Mouse (Mus musculus): ENCODE data around the gene Tmem38b.

The Tmem38b gene

DNA sequence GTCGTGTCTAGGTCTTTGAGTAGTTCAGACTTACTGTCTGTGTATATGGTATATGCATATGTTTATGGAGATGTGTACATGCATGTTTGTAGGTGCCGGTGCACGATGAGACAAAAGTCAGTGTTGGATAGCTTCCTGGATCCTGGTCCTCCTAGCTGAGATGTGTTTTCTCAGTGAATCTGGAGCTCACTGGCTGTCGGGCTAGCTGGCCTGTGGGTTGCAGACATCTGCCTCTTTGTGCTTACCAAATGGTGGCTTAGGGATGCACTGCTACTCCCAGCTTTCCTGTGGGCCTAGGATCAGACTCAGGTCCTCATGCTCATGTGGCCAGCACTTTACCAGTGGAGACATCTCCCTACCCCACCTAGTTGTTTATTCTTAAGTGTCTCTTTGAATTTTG lies 4.2 kb downstream of the Tmem38b start:
- no peak for DNase-seq (ENCODE audit: low spot score)

DNA sequence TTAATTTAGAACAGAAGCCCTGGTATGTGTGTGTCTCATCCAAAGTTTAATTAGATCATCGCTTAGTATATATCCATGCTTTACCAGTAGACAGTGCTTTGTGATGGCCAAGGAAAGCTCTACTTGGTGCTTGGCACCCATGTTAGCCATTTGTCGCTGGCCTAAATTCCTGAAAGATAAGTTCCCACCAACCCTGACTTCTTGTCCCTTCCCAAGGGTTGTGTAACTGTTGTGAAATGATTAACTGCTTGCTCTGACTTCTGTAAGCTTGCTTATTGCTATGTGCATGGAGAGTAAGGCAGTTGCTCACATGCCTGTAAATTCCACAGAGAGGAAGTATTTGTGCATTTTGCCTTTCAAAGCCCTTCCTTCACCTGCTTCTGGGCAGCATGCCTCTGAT lies 4.7 kb downstream of the Tmem38b start:
- DNase-seq (ENCODE audit: low spot score), result no peak

DNA sequence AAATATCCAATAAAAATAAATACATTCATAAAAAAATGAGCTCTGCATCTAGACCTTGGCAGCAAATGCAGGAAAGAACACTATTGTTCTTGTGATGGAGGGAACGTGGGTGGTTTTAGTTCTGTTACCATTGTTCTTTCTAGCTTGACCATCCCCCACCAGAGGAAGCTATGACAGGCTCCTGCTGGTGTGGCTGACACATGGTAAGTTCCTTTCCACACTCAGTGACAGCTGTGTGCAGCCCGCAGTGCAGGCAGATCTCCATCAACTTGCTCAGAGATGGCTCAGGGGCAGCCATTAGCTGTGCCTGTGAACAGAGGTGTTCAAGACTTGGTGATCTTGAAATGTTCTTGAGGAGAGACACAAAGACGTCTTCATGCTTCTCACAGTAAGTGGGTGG lies 6.5 kb downstream of the Tmem38b start:
- peak; percentile 33 for DNase-seq (ENCODE audit: low spot score)

DNA sequence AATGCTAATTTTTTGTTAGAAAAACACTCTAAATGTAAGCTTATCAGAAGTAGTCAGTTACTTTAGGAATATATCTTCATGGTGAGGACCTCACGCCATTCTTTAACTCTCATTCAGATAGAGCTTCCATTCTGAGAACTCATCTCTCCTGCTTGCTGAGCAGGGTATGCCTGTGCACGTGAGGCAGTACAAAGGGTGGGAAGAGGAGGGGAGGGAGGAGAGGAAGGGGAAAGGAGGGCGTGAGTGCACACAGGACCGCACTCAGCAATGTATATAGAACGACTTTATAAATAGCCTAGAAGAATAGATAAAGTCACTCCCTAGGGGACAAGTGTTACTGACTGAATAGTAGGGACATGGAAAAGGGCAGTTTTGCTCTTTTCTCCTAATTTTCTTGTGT lies 11.1 kb downstream of the Tmem38b start:
- DNase-seq (ENCODE audit: low spot score), result no peak

DNA sequence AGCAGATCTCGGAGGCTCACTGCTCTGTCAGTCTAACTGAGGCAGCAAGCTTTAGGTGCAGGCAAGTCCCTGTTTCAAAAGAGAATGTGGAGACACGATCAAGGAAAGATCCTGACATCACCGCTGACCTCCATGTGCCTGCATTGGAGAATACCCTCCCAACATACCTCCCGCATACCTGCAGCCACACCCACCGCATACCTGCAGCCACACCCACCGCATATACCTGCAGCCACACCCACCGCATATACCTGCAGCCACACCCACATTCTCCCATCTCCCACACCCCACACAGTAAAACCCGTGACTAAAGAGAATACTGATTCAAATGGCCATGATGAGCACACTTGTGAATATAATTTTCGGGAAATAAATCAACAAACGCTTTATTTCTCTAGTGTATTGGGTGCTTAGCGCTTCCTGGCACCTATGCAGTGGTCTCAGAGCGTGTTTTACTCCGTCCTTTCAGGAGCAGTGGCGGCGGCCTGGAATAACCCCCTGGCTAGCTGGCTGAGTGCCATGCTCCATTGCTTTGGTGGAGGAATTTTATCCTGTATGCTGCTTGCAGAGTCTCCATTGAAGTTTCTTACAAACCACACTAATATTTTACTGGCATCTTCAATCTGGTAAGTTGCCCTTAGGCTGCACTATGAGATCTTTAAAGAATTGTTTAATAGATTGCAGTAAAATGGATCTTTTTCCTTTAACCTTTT lies 14.5 kb downstream of the Tmem38b start:
- DNase-seq (ENCODE audit: low spot score), result no peak

DNA sequence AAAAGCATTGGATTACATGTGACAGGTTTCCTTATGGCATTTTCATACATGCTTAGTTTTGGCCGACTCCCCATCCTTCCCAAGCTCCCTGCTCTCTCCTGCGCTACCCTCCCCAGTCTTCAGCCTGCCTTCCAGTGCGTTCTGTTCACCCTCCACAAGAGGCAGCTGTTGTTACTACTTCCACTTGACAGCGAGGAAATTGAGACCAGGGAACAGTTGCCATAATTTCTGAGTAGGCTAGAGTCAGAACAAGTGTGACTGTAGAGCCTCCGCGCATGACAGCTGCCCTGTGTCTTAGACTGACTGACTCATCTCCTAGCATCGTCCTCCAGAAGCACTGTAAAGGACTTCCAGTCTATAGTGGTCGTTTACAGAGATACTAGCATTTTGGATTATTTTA lies 17.7 kb downstream of the Tmem38b start:
- no peak for DNase-seq (ENCODE audit: low spot score)

DNA sequence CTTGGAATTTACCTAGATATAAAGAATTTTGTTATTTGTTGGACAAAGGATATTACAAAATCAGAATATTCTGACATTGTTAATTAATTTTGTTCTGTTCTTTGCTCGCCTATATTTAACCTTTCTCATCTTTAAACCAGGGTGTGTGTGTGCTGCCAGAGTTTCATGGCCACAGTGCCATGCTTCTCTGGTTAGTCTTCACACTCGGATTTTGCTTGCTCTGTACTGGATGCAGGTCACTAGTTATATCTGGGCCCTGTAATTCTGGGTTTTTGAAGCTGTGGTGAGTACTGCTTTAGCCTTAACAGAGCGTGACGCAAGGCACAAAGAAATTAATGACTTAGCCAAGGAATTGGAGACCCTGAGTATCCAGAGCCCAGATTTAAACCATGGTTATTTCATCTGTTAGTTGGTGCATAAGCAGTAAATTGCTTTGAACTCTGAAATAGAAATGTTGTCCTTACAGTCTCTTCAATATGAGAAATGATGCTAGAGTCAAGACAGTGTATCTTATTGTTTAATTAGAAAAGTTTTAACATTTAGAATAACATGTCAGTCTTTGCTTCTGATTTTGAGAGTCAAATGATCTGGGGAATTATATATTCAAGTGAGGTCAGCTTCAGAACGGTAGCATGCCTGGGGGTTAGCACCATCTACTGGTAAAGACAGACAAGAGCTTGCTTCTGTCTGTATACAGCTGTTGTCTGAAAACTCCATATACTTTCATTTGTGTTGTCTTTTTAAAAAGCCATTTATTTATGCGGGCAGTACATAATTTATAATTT lies 19.2 kb downstream of the Tmem38b start:
- peak; percentile 66 for DNase-seq (ENCODE audit: low spot score)

DNA sequence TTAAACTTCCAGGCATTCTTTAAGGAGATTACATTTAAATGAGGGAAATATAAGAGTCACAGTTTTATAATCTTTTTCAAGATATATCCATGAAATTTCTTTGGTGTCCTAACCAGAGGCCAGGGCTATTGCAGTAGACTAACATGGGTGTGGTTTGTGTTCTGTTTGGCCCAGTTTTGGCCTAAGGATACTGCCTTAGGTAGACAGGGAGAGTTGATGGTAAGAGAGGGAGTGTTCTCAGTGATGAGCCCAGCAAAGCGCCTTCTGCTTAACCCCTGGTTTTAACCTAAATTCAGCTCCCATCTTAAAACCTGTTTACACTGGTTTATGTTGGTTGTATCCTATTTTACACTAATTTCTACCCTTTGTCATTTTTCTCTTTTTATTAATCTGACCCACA lies 19.8 kb downstream of the Tmem38b start:
- no peak for DNase-seq (ENCODE audit: low spot score)

DNA sequence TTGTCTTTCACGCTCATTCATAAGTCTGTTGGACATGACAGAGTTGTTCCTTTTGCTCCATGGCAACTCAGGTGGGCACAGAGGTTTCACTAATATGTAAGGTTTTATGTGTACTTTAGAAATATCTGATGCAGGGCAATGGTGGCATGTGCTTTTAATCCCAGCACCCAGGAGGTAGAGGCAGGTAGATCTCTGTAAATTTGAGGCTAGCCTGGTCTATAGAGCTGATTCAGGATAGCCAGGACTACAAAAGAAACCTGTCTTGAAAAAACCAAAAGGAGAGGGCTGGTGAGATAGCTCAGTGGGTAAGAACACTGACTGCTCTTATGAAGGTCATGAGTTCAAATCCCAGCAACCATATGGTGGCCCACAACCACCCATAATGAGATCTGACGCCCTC lies 20.5 kb downstream of the Tmem38b start:
- DNase-seq (ENCODE audit: low spot score), result no peak

DNA sequence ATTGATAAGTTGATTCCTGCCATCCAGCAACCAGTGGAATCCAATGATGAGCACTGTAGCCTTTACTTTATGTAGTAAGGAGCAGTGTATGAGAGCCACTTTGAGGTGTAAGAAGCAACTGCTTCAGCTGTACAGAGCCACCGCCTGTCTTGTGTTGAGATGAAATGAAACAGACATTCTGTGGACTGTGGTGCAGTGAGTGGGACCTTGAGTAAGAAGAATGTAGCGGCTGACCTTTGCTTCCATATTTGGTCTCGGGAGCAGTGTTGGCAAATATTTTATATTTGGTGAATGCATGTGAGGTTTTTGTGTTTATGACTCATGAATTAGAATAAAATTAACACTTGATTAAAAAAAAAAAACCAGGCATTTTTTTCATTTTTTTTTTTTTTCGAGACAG lies 21.7 kb downstream of the Tmem38b start:
- no peak for DNase-seq (ENCODE audit: low spot score)

DNA sequence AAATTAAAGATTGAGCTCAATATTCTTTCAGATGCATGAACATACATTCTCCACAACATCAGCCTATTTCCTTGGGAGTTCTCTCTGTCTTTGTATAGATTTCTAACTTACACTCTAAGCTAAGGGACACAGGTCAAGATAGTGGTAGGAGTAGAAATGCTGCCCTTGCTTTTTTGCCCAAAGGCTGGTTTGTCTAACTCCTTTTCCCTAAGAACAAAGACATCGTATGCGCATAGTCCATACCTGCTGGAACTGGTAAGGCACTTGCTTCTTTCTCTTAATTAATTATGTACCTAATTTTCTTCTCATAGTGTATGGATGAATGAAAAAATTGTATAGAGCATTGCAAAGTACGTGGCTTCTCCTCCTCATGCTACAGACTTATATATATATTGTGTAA lies 22.5 kb downstream of the Tmem38b start:
- no peak for DNase-seq (ENCODE audit: low spot score)

DNA sequence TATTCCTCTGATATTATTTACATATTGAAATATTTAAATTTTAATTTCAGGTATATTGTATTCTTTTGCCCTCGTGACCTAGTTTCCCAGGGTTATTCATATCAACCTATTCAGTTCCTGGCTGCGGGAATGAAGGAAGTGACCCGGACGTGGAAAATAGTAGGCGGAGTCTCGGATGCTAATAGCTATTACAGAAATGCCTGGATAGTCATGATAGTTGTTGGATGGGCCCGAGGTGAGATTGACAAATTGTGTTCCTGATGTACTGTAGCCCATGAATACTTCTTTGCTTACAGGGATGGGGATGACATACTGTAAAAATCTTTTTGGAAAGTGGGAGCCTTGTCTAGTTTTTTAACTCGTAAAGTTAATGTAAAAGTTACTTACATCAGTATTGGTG lies 23.0 kb downstream of the Tmem38b start:
- no peak for DNase-seq (ENCODE audit: low spot score)

DNA sequence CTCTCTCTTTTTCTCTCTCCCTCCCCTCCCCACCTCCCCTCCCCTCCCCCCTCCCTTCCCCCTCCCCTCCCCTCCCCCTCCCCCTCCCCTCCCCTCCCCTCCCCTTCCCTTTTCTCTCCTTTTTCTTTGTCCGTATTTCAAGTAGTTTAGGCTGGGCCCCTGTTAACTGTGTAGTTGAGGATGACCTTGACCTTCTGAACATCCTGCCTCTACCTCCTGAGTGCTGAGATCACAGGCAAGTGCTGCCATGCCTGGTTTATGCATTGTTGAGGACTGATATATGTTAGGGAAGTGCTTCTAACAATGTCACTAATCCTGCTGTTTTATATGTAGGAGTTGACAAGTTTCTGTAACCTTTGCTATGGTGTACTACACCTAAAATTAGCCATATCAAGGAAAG lies 24.0 kb downstream of the Tmem38b start:
- DNase-seq (ENCODE audit: low spot score), result no peak

DNA sequence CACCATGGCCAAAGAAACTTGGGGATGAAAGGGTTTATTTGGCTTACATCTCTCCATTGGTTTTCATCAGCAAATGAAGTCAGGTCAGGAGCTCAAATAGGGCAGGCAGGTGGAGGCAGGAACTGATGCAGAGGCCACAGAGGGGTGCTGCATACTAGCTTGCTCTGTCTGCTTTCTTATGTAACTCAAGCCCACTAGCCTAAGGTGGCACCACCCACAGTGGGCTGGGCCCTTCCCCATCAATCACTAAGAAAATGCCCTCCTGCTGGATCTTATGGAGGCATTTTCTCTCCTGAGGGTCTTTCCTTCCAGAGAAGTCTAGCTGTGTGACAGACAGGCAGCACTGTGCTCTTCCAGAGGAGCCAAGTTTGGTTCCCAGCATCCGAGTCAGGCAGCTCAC lies 27.5 kb downstream of the Tmem38b start:
- no peak for DNase-seq (ENCODE audit: low spot score)

DNA sequence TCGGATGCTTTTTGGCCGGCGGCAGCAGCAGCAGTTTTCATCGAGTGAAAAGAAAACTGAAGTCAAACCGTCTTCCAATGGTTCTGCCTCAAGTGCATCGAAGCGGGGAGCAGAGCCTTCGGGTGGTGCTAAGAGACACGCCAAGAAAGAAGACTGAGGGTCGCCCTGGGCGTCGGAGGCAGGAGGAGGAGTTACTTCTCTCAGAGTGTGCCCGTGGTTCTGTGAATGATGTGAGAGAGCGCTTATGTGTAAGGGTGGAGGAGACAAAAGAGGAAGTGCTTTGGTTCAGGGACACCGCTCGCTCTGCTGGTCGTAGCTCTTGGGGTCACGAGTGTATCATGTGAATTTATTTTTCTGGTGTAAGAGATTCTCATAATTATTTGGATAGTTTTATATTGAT lies 34.1 kb downstream of the Tmem38b start:
- DNase-seq (ENCODE audit: low spot score), result no peak

DNA sequence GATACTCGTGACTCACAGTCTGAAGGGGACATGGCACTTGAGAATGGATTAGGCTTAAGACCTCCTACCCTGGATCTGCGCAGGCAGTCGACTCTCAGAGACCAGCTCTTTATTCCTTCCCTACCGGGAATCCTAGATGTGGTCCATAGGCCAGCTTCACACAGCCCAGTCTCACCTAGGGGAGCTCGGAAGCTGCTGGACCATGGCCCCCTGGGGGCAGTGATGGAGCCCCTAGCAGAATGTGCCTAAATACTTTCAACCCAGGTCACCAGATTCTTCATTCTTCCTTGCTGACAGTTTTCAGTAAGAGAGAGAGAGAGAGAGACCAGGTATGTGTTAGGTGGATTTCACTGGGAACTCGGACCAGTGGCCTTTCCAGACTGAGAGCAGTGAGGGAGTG lies 36.3 kb downstream of the Tmem38b start:
- DNase-seq (ENCODE audit: low spot score), result no peak

DNA sequence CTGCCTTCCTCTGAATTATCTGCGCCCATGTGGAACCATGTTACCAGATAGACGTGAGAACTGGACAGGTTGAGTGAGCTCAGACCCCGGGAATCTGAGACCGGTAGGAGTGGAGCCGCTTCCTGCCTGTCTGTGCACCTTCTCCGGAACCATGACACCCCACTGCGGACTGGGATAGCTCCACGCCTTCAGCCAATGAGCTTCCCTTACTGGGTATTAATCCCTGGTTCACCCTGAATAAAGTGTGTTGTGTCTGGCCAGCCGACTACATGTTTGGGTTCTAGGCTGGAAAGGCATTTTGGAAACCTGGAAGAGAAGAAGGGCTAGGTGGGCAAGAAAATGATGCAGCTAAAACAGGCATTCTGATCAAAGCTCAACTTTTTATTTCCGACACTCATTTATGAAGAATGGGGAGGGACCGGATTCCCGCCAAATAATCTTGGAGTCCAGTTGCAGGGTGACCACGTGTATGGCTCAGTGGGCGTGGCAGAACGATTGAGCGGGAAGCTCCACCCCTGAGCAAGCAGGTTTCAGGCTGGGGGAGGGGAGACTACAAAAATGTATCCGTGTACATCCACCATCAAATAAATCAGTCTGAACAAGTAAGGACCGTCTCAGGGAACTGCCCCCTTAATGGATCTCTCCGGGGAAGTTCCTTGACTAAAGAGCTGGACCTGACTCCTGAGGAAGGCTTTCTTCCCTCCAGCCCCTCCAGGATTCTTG lies 38.4 kb downstream of the Tmem38b start:
- no peak for DNase-seq (ENCODE audit: low spot score)

DNA sequence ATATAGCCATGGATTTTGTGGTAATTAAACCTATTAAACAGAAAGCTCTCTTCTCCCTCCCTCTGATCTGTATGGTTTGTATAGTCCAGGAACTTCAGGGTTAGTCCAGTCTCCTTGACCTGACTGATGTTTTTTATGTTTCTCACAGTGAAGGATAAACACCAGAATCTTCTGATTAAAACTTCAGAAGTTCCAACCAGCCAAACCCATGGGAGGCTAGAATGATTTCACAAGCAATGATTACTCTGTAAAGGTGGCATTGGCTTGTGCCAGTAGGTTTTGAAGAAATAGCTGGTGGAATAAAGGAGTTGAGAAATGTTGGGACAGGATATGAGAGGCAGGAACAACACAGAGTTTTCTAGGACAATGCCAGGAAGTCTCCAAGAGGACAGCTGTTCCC lies 40.6 kb downstream of the Tmem38b start:
- no peak for DNase-seq (ENCODE audit: low spot score)

DNA sequence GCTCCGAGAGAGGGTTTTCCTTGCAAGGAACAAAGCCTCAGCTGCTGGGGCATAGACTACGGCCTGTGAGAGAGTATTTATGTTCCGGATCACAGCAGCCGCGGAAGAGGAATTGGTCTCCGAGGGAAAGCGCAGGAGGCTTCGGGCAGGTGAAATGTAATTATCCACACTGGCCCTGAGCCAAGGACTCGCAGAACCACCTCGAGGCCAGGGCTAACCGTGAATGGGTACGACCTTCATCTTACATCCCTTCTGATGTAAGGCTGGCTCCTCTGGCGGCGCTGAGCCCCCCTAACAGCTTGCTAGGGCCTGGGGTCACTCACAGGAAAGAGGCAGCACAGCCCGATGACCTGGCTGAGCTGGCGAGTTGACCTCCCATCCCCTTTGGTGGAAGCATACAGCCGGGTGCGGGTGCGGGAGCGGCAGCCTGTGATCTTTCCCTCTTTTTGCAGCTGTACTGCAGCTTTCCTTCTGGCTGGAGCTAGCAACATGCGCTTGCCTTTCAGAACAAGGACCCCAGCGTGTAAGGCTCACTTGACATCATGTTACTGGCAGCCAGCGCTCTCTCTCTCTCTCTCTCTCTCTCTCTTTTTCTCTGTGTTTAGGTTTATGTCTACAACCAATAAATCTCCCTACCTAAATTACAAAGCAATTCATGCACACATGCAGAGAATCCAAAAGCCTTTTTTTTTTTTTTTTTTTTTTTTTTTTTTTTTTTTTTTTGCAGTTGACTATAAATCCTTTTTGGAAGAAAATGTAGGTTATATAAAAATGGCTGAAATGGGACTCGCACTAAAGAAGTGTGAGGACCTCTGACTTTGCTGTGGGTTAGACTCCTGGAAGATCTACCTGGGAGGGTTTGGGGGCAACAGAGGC lies 52.9 kb downstream of the Tmem38b start:
- DNase-seq (ENCODE audit: low spot score), result no peak

DNA sequence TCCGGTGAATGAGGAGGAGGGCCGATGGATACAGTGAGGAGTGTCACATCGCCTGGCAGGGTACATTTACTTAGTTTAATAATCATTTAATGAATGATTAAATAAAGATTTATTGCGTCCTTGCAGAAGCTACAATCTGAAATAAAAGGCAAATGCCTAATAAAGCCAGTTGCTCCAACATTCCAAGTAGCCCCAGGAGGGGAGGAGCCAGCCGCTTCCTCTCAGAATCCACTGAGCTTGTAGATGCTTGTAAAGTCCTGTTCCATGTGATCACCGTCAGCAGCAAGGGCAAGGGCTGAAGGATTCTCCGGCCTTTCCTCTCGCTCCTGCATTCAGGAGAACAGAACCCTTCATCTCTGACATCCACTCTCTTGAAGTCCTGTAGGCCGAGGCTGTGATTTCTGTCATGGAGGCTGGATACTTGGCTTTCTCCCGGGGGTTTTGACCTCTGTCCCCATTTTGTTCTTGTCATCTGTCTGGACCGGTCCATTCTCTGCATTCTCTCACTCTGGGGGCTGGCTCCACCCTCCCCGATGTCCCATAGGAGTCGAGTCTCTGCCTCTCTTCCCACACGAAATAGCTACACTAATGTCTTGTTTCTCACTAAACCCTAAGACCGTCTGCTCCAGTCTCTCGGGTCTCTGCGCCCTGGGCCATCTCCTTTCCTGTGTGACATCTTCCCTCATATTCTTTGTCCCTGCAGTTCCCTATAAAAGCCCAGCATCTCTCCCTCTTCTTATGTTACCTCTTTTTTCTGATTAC lies 57.3 kb downstream of the Tmem38b start:
- DNase-seq (ENCODE audit: low spot score), result no peak
